Mouse (Mus musculus) heart, postnatal 10 days (tissue): ENCODE results near the gene Oxld1. TPM values are rescaled to one million over a fixed set of nuclear protein-coding genes. Genes with fewer than 3 reads are reported as not detected.

Experiments
- DNase-seq, 2 experiments: peaks; one replicate each; pipeline ENCODE4 v3.0.0; 2021
- intact Hi-C: fragments of 180-260 bp; cut with DNase I; formaldehyde crosslinking; loops from one replicate; pipeline ENCODE4 v1.15.1; 2025
- total RNA-seq, 2 experiments: library from RNA; stranded (reverse); gene quantifications; 2 replicates each; pipeline ENCODE4 v1.2.3; 2021

The Oxld1 gene
- 10 to 100 TPM; 33.5 to 35.2 TPM for total RNA-seq

DNA sequence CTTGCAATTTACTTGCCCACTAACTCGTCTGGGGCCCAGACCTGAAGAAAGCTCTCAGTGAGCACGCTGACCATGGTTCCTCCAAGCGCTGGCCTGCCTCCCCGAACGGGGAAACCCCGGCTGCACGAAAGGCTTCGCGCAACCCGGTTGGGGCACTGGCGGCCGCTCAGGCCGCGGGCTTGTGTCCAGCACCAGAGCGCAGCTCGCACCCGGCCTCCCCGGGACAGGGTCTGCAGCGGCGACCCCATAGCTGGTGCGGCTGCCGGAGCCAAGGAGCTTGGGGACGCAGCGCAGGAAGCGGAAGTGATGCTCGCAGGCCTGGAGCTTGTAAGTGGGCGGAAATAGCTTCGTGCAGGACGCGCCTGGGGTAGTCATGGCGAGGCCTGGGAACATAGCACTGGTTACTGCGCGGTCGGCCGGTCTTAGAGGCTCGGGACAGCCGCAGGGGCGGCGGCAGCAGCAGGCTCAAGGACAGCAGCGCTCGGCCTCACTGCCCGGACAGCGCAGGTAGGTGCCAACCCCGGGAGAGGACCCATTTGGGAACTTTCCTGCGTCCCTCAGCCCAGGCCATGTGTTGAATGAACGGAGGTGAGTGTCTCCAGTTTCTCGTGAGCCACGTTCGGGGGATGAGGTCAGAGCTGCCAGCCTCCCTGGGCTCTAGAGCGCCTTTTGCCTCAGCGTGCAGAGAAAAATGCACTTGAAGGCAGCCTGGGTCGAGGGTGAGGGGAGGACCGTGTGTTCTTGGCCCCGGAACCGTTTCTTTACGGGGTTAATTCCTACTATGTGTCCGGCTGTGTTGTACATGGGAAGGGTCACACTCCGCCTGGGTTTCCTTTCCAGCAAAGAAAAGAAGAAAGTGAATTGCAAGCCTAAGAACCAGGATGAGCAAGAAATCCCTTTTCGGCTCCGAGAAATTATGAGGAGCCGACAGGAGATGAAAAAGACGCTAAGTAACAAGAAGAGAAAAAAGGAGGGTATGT lies at the start of gene Oxld1, which contains the start of gene Ccdc137:
Oxld1 (minus strand) TSS at position 297 of the 980 bp plus-strand sequence.
Ccdc137 (plus strand) TSS at position 344 of the 980 bp plus-strand sequence.
- intact Hi-C loops = no loop called here
- peak; percentile 87 to 89 for DNase-seq

DNA sequence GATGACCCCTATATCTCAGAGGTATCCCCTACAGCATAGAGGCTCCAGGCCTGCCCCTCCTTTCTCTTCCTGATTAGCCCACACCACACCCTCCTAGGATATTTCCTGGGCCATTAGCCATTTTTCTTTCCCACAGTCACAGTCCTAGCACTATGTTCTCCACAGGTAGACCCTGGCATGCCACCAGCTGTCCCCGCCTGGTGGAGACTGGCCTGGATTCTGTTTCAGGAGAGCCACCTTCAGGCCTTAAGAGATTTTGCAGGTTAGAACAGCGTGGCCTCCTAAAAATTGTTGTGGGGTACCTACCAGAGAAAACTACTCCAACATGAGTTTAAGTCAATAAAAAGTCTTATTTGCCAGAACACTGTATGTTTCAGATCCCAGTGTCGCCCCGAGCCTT lies 49.0 kb upstream of the Oxld1 start:
- DNase-seq = no peak
- intact Hi-C loops = no loop called here

DNA sequence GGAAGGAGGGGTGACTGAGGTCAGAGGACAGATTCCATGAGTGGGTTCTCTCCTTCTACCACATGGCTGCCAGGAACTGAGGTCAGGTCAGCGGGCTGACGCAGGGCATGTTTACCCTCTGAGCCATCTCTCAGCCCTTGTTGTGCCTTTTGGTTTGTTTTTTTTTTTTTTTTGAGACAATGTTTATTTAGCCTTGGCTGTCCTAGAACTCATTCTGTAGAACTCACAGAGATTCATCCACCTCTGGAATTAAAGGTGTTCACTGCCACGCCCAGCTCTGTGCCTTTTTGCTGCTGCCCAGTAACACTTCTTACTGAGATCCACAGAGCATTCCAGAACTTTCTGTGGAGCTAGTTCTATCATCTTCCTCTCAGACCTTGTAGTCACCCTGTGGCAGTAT lies 47.8 kb upstream of the Oxld1 start:
- no peak for DNase-seq

GRCm38 (mm10) chr11:120501701-120502100 lies 43.8 kb upstream of the Oxld1 start:
- DNase-seq = no peak
- intact Hi-C loops = no loop called here

More for the DNA sequence above, 47.8 kb upstream of the Oxld1 start:
- intact Hi-C loops = no loop called here

DNA sequence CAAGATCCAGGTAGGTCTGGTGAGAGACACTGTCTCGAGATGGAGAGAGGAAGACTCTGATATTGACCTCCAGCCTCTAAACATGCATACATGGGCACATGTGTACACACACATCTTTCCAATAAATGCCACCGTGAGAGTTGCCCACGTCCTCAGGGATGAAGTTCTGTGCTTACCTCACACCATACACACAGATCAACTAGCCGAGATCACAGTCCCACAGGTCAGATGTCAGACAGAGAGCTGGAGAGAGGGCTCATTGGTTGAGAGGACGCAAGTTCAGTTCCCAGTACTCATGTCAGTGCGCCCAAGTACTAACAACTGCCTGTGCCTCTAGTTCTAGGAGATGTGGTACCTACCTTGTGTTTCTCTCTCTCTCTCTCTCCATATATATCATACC lies 43.1 kb upstream of the Oxld1 start:
- DNase-seq = no peak
- intact Hi-C loops = no loop called here

DNA sequence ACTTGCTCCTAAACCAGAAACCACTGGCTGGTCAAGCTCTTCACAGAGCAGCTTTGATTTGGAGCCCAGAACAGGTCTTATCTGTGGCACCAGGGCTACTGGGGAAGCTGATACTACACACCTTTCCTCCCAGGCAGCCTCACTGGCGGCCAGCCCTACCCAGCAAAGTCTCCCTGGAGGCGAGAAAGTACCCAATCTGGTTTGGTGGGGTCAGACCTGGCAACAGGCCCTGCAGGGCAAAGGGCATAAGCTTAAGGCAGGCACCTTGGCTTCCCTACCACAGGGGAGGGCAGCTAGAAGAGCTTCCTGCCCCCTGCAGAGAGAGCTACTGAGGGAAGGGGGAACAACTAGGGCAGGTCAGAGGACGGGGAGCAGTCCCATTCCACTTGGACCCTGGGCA lies 42.5 kb upstream of the Oxld1 start:
- no peak for DNase-seq
- intact Hi-C loops = no loop called here

- intact Hi-C loops = no loop called here
- no peak for DNase-seq
These were observed 42.0 kb upstream of the Oxld1 start for GRCm38 (mm10) chr11:120499894-120500293.

DNA sequence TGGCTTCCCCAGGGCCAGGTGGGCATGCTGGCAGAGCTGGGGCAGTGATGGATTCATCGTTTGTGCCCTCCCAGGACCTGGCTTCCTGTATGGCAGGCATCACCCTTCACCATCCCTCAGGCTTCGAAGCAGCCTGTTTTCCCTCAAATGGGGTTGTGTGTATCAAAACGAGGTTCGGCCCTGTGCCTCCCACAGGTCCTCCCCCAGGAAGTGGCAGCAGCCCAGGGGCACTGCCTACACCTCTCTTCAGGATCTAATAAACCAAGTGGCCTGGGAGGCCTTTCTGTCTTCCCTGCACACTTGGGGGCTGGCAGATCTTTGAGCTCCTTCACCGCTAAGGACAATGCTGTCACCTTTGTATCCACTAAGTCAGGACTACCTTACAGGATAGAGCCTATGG lies 41.0 kb upstream of the Oxld1 start:
- intact Hi-C loops = no loop called here
- DNase-seq = no peak

DNA sequence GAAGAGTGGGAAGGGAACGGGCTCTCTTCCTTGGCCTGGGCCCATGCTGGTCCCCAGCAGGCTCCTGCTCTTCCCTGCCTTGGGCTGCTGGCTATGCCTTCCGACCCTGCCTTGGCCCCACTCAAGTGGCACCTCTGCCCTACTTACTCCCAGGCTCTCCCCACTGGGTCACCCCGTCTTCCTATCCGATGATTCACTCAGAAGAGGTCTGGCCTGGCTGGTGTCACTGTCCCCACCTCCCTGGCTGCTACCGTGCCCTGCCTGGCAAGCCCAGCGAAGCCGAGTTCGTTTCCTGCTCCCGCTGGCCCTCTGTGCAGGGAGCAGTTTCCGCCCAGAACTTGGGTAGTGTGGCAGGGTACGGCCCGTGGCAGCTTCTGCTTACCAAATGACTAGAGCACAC lies 40.4 kb upstream of the Oxld1 start:
- intact Hi-C loops = no loop called here
- no peak for DNase-seq

GRCm38 (mm10) chr11:120497436-120497835 lies 39.6 kb upstream of the Oxld1 start:
- DNase-seq = no peak
- intact Hi-C loops = no loop called here

DNA sequence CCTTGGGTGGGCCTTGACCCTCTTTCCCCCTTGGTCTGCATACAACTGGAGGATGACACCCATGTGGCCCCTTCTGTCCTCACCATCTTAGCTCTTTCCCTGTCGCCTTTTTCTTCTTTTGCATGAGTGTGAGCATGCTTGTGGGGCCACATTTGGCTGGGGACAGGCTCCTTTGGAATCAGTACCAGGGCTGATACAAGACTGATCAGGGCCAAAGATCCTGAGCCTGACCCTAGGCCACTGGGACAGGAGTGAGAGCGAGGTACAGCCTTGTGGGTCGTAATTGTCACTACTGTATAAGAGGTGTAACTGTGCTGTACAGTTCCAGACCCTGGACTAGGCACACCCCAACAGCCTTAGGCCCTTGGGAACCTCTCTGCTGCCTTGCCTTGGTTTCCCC lies 36.0 kb upstream of the Oxld1 start:
- DNase-seq = no peak
- intact Hi-C loops = loop anchor here (2.0 to 5.0 kb wide), 3 partner anchors 17 to 118 kb away; partner anchors contain the start of gene Mcrip1

DNA sequence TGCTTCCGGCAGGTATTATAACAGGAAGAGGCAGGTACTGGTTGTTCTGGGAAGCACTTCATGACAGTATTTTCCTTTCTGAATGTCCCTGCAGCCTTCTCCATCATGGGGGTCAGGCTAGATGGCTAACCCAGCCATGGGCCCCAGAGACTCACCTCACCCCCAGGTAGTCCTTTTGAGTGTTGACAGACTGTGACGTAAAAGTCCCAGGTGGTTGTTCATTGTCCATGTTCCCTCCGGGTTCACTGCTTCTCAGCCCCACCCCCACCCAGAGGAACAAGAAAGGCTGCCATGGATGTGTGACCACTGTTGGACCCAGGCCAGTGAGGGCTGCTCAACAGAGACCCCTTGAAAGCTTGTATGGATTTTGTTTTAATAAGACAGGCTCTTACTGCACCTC lies 35.5 kb upstream of the Oxld1 start:
- no peak for DNase-seq
- intact Hi-C loops = loop anchor here (2.0 to 5.0 kb wide), 3 partner anchors 17 to 119 kb away; partner anchors contain the start of gene Mcrip1

DNA sequence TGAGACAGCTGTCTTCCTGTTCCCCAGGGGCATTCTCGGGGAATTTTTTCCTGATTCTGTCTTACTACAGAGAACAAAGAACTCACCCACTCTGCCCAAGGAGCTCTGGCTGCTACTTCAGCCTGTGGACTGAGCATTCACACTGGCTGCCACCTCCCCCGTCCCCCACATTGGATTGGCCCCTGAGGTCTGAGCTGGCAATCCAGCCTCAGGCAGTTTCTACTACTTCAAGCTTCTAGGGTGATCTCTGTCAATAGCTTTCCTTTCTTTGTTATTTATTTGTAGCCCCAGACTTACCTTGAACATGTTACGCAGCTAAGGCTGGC lies 35.0 kb upstream of the Oxld1 start:
- intact Hi-C loops = loop anchor here (2.0 to 5.0 kb wide), 3 partner anchors 18 to 119 kb away; partner anchors contain the start of gene Mcrip1

GRCm38 (mm10) chr11:120492024-120492877 lies 34.4 kb upstream of the Oxld1 start:
- intact Hi-C loops = loop anchor here (2.0 to 5.0 kb wide), 3 partner anchors 19 to 120 kb away; partner anchors contain the start of gene Mcrip1

More for the DNA sequence above, 35.0 kb upstream of the Oxld1 start:
- DNase-seq = no peak

GRCm38 (mm10) chr11:120491317-120492023 lies 33.6 kb upstream of the Oxld1 start, which contains the start of gene Slc25a10:
Gene Slc25a10, plus strand, starts transcription at chr11:120491840.
- peak; percentile 91 to 92 for DNase-seq
- intact Hi-C loops = loop anchor here (2.0 to 5.0 kb wide), 3 partner anchors 19 to 121 kb away; partner anchors contain the start of gene Mcrip1

More at GRCm38 (mm10) chr11:120492024-120492877, 34.4 kb upstream of the Oxld1 start:
- peak; percentile 68 to 73 for DNase-seq

GRCm38 (mm10) chr11:120490291-120491046 lies 32.6 kb upstream of the Oxld1 start:
- intact Hi-C loops = loop anchor here (5.0 kb wide), 1 partner anchor 122 kb away; no protein-coding TSS in a partner anchor
- DNase-seq = no peak

DNA sequence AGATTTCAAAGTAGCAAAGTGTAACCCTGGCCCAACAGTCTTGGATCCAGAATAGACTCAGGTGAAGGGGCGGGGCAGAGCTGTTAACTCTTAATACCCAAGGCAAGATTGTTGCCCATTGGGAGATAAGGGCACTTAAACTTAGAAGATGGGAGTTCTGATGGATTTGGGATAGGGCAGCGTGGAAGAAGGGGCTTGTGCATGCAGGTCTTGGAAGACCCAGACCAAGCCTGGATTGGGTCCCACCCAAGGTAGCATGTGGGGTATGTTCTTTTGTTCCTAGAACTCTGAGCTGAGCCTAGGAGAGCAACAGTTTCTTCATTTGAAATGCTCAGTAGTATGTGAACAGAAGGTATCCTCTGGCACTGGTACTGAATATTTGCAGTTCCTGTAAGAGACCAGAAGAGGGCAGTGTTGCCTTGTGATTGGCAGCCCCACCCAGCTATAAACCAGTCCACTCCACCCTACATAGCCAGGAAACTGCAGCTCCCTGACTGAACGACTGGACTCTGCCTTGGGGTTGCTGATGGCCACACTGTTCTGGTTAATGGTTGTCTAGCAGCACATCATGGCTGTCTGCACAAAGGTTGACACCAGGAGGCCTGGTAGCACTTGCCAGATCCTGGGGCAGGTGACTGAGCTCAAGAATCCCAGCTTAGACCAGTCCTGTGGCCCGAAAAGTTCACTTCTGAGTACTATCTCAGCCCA lies 31.3 kb upstream of the Oxld1 start:
- intact Hi-C loops = loop anchor here (5.0 kb wide), 1 partner anchor 288 kb away; no protein-coding TSS in a partner anchor
- DNase-seq = peak; percentile 82 to 85

- DNase-seq = no peak
- intact Hi-C loops = loop anchor here (5.0 kb wide), 1 partner anchor 289 kb away; no protein-coding TSS in a partner anchor
These were observed 30.6 kb upstream of the Oxld1 start for GRCm38 (mm10) chr11:120488516-120488915.
